Mouse (Mus musculus) embryonic stem cell, embryonic (primary cell): Measurements from ENCODE around the gene Olfr1417.

ENCODE experiments used
- CTCF ChIA-PET, 4 experiments: fragments of 300-600 bp in 2 of 4; fragments of 350-600 bp in 2 of 4; sonication (Branson Sonifier 250); formaldehyde crosslinking; loops; one replicate each; lab custom pipeline; 2022; ENCODE audit warnings: inconsistent platforms in 2 of 4; lab: Charles Lee
- POLR2A ChIA-PET, 4 experiments: fragments of 300-600 bp in 2 of 4; fragments of 350-600 bp in 2 of 4; sonication (Branson Sonifier 250); formaldehyde crosslinking; loops; one replicate each; lab custom pipeline; 2022; ENCODE audit warnings: antibody characterized with exemption in 4 of 4, inconsistent platforms in 1 of 4; lab: Charles Lee

The Olfr1417 gene

GRCm38 (mm10) chr19:11791825-11792224 is 47.2 kb downstream of the Olfr1417 start:
- POLR2A ChIA-PET, result interaction anchor here in 3 of 4 experiments (0.6 to 2.0 kb wide), 8 partner anchors 9 to 28 kb away, joined by 3 to 11 read pairs (median 4); partner anchors contain the start of gene Stx3 (in 1 of the 3)
- CTCF ChIA-PET, result interaction anchor here in 2 of 4 experiments (0.7 to 1.2 kb wide), 3 partner anchors 15 to 28 kb away, joined by 3 to 4 read pairs (median 4); no protein-coding TSS in a partner anchor

- CTCF ChIA-PET, result interaction anchor here in 3 of 4 experiments (0.6 to 1.5 kb wide), 3 partner anchors 11 to 72 kb away, joined by 3 read pairs; no protein-coding TSS in a partner anchor
- POLR2A ChIA-PET, result interaction anchor here in 2 of 4 experiments (0.5 to 2.2 kb wide), 10 partner anchors 10 to 181 kb away, joined by 3 to 7 read pairs (median 3); partner anchors contain the start of genes Mrpl16 (in 1 of the 2) and Stx3 (in 1 of the 2)
Observed at GRCm38 (mm10) chr19:11788876-11789275, 50.1 kb downstream of the Olfr1417 start.

- ChIA-PET CTCF (interaction anchor here in 1 of 4 experiments (1.0 kb wide), 1 partner anchor 12 kb away, joined by 3 read pairs; no protein-coding TSS in a partner anchor), POLR2A (interaction anchor here in 1 of 4 experiments (1.0 to 3.6 kb wide), 6 partner anchors 11 to 180 kb away, joined by 3 to 18 read pairs (median 4); no protein-coding TSS in a partner anchor)
Observed at GRCm38 (mm10) chr19:11787826-11788225, 51.2 kb downstream of the Olfr1417 start.

- CTCF ChIA-PET, result interaction anchor here in 3 of 4 experiments (0.6 to 1.9 kb wide), 6 partner anchors 18 to 134 kb away, joined by 3 to 15 read pairs (median 5); partner anchors contain the start of gene Stx3 (in 1 of the 3)
- POLR2A ChIA-PET, result interaction anchor here (0.6 to 3.6 kb wide), 16 partner anchors 8 to 1487 kb away, joined by 3 to 23 read pairs (median 4); partner anchors contain the start of genes Stx3 (in 2 of the 4), Mrpl16 (in 1 of the 4) and Osbp (in 1 of the 4)
Observed at GRCm38 (mm10) chr19:11785409-11786154, 53.4 kb downstream of the Olfr1417 start.

GRCm38 (mm10) chr19:11777191-11777865 is 61.7 kb downstream of the Olfr1417 start:
- CTCF ChIA-PET, result interaction anchor here (0.6 to 3.4 kb wide), 30 partner anchors 8 to 231 kb away, joined by 3 to 72 read pairs (median 4); partner anchors contain the start of gene Stx3 (in 1 of the 4)
- POLR2A ChIA-PET, result interaction anchor here (0.6 to 5.4 kb wide), 25 partner anchors 8 to 231 kb away, joined by 3 to 67 read pairs (median 4); partner anchors contain the start of genes Stx3 (in 3 of the 4), Mrpl16 (in 1 of the 4) and Patl1 (in 1 of the 4)
